Mouse (Mus musculus): Measurements from ENCODE around the gene Gnai2. TPM values are rescaled to one million over a fixed set of nuclear protein-coding genes. Genes with fewer than 3 reads are reported as not detected.

Gnai2 gene
- 100 to 1,000 TPM; 307 to 340 TPM for total RNA-seq (2021)
- long read RNA-seq, experiment 1, transcript Gnai2-201 (9 exons, 2,215 nt), result major isoform, 180 of 262 reads
- long read RNA-seq, experiment 1, transcript Gnai2-206 (2 exons, 595 nt), result minor isoform, 23 of 262 reads
- long read RNA-seq, experiment 1, transcript Gnai2-202 (9 exons, 1,777 nt), result minor isoform, 20 of 262 reads
- long read RNA-seq, experiment 1, partial matches to known transcripts, result 33 of 262 reads
- long read RNA-seq, experiment 1, other reads (novel, unspliced or antisense), result 6 of 262 reads
- long read RNA-seq, experiment 2, transcript Gnai2-206 (2 exons, 595 nt), result minor isoform, 10 of 348 reads
- long read RNA-seq, experiment 2, transcript Gnai2-202 (9 exons, 1,777 nt), result minor isoform, 43 of 348 reads
- long read RNA-seq, experiment 2, transcript Gnai2-201 (9 exons, 2,215 nt), result major isoform, 259 of 348 reads
- long read RNA-seq, experiment 2, partial matches to known transcripts, result 32 of 348 reads
- long read RNA-seq, experiment 2, other reads (novel, unspliced or antisense), result 4 of 348 reads

DNA sequence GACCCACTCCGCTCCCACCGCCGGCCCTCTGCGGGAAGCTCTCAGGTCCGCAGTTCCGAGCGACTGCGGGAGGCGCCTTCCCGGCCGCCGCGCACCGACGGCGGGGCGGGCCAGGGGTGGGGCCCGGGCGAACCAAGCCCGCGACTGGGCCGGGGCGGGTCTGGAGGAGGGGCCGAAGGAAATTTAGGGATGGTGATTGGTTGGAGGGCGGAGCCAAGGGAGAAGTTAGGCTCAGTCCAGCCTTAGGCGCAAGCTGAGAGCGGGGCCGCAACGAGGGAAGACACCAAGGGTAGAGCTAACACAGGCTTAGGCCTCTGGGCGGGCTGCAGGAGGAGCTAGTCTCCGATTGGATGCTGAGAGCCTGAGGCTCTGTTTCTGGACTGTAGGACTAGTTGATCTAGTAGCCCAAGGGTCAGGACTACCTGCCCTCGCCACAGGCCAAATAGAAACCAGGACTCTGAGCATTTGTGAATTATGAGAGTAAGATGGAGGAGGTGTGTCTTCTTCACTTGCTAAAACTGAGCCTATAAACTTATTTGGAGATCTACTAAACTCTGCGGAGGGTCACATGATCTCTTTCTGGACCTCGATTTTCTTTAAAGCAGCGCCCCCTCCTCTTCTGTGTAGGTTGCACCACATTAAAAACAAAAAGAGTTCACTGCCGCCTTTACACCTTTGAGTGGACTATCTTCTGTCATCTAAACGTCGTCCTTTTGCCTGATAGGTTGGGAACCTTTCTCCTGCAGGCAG is at the start of gene Gnai2:
Gene Gnai2 (minus strand): TSS at position 89 of the 750 bp plus-strand sequence.
- peak; percentile 92 to 96 for DNase-seq (ENCODE audit: low spot score in 2 of 2)

DNA sequence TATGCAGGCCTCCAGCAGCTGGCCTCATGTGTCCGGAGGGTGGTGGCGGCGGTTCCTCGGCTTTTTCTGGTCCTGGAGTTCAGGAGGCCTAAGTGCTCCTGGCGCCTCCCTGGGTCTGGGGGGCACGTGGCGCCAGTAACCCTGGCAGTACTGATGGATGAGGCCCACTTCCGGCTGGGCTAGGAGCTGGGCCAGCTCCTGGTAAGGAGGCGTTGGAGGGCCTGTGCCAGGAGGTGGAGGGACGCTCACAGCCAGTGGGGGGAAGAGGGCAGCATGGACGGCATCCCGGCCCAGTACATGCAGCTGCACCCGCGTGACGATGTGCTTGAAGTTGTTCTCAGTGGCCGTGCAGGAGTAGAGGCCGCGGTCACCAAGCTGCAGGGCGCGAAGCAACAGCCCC is 47.2 kb upstream of the Gnai2 start:
- DNase-seq (ENCODE audit: low spot score in 2 of 2), result no peak

GRCm38 (mm10) chr9:107679501-107679900 is 44.3 kb upstream of the Gnai2 start, which contains the start of gene Gnat1:
Gene Gnat1, minus strand, starts transcription at chr9:107679712.
- no peak for DNase-seq (ENCODE audit: low spot score in 2 of 2)

DNA sequence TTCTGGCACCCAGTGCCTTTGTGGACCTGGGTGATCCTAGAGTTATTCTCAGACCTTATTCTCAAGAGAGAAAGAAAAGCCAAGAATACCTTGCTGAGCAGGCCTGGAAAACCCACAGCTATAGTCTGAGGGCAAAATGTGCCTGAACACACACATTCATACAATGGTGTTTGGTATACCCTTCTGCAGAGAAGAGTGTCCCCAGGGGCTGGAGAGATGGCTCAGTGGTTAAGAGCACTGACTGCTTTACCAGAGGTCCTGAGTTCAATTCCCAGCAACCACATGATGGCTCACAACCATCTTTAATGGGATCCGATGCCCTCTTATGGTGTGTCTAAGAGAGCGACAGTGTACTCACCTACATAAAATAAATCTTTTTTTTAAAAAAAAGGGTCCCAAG is 43.7 kb upstream of the Gnai2 start:
- DNase-seq (ENCODE audit: low spot score in 2 of 2), result no peak

GRCm38 (mm10) chr9:107677819-107678526 is 42.8 kb upstream of the Gnai2 start:
- peak in 1 of 2 experiments; percentile 74 for DNase-seq (ENCODE audit: low spot score in 2 of 2)

GRCm38 (mm10) chr9:107677091-107677784 is 42.1 kb upstream of the Gnai2 start:
- no peak for DNase-seq (ENCODE audit: low spot score in 2 of 2)

DNA sequence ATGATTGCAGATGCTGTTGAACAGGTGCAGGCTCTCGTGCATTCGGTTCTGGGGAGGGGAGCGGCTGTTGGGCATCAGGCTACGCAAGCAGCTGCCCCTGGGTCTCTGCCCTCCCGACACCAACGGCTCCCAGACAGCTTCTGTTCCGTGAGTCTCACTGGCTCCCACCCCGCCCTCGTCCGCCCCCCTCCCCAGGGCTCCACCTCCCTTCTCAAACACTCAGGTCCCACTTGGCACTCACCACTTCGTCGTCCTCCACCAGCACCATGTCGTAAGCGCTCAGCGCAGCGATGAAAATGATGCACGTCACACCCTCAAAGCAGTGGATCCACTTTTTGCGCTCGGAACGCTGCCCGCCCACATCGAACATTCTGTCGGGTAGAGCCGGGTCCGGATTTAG is 41.1 kb upstream of the Gnai2 start:
- no peak for DNase-seq (ENCODE audit: low spot score in 2 of 2)

GRCm38 (mm10) chr9:107675671-107676301 is 40.6 kb upstream of the Gnai2 start:
- DNase-seq (ENCODE audit: low spot score in 2 of 2), result peak; percentile 69 to 79

DNA sequence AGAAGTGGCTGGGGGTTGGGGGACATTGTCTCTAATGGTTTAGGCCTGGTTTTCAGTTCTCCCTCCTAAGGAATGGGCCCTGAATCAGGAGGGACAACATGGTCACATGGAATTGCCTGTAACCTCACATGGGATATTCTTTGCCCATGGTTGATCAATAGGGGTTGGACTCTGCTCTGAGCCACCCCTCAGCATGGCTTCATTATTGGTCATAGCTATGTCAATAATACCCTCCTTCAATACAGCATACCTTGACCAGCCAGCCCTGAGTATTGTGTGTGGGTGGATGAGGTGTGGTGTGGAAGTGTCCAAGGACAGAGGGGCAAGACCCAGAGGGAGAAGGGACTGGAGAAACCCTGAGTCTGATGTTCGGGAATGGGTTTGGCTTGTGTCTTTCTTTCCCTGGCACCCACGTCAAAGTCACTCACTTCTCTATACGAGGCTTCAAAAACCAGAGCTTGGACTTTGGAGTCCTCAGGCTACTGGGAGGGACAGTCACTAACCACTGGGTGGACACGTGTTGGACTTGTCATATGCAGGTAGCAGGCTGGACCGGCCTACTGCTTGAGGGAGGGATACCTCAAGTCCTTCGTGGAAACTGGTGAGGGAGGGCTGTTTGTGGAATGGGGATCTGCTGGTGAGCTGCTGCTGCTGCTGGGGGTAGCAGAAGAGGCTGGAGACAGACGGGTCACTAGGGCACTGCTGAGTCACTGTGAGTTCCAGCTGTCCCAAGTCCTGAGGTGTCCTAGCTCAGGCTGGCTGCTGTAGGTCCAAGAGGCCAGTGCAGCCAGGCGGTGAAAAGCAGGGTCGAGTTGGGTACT is 39.7 kb upstream of the Gnai2 start:
- no peak for DNase-seq (ENCODE audit: low spot score in 2 of 2)

GRCm38 (mm10) chr9:107670259-107670658 is 35.1 kb upstream of the Gnai2 start:
- DNase-seq (ENCODE audit: low spot score in 2 of 2), result no peak

DNA sequence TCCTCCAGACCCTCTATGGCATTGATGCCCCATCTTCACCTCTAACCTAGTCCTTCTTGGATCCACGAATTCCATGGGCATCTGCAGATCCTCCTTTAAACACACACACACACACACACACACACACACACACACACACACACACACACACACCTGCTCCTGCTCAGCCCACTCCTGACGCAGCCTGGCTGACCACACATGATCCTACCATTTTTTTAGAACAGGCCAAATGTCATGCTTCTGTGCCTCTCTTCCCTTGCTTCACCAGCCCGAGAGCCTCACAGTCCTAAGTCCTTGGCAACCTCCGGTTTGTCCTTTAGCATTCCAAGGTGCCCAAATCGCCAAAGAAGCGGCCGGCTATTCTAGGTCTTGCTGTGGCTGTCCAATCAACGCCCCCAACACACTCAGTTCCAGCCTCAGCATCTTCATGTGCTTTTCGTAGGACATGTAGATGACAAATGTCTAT is 34.3 kb upstream of the Gnai2 start, which contains the start of gene Slc38a3:
Gene Slc38a3 (minus strand): TSS at position 51 of the 466 bp plus-strand sequence.
- no peak for DNase-seq (ENCODE audit: low spot score in 2 of 2)

DNA sequence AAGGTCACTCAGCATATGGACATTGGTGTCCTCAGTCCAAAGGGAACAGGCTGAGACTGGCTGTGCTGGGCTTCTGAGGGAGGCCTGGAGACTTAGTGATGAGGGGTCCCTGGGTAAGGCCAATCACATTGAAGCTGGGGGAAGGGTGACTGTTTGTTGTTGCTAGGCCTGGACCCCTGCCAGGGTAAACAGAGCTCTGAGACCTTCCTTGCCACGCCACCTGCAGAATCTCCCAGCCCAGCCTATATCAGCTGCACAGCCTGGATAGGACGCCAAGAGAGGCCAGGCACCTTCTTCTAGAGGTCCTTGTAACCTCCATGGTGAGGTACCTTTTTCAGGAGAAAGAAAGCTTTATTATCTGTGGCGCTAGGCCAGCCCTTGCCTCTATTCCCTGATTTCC is 33.7 kb upstream of the Gnai2 start:
- DNase-seq (ENCODE audit: low spot score in 2 of 2), result no peak

DNA sequence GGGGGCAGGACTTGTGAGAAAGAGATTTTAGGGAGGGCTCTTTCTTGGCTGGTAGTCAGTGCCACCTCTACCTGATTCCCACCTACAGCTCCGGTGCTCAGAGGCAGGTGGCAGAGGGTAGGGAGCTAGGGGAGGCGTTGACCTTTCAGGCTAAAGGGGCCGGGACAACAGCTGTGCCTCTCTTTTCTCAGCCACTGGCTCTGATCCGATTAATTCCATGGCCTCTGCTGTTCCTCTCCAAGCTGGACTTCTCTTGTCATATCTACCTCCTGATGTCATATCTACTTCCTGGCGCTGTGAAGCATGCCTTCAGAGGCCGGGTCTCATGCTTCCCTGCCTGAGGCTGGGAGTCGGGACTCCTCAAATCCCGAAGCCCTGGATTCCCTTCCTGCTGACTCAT is 32.8 kb upstream of the Gnai2 start:
- no peak for DNase-seq (ENCODE audit: low spot score in 2 of 2)

DNA sequence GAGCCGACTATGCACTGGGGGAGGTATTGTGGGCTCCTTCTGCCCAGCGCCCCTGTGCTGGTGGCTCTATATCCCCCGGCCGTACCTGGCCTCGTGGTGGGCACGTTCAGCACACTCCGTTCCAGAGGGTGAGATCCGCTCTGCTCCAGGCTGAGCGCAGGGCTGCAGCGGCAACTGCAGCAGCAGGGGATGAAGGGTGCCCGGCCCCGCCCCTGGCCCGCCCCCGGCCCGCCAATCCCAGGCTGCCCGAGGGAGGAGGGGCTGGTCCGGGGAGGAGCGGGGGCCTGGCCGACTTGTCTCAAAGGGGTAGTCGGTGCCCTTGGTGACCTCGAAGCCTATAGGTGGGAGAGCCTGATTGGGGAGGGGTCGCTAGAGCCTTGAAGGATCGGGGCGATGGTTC is 32.1 kb upstream of the Gnai2 start:
- peak; percentile 57 to 61 for DNase-seq (ENCODE audit: low spot score in 2 of 2)

DNA sequence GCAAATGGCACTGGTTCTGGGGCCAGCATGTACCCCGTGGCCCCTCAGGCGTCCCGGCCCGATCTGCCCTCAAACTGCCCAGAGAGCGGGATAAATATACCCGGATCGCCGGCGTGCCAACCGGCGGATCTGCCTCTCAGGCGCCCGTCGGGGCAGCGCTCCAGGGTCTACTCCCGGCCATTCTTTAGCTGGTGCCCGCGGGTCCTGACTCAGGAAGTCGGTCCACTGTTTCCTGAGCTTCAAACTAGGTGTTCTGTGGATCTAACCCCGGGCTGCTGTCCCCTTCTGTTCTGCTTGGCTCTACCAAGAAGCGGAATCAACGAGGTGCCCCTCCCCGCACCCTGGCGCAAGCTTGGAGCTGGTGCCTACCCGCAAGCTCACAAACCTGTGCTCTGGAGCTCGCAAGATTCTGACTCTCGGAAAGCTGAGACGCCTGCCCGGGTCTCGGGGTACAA is 31.6 kb upstream of the Gnai2 start:
- DNase-seq (ENCODE audit: low spot score in 2 of 2), result no peak

DNA sequence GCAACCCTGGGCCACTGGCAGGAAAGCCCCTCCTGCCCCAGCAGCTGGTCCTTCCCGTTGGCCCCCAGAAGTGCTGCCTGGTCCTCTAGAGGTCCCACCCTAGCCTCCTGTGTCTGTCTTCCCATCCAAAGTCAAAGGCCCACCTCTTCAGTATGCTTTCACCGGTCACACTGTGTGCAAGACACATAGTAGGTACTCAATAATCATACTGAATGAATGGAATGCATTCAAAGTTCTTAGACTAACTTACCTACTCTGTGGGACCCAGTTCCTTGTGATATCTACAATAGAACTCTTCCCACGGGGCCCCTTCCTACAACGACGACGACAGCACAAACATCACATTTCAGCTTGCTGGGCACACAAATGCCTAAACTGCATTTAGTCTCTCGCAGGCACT is 30.1 kb upstream of the Gnai2 start:
- no peak for DNase-seq (ENCODE audit: low spot score in 2 of 2)

GRCm38 (mm10) chr9:107663525-107663924 is 28.4 kb upstream of the Gnai2 start:
- DNase-seq (ENCODE audit: low spot score in 2 of 2), result no peak

DNA sequence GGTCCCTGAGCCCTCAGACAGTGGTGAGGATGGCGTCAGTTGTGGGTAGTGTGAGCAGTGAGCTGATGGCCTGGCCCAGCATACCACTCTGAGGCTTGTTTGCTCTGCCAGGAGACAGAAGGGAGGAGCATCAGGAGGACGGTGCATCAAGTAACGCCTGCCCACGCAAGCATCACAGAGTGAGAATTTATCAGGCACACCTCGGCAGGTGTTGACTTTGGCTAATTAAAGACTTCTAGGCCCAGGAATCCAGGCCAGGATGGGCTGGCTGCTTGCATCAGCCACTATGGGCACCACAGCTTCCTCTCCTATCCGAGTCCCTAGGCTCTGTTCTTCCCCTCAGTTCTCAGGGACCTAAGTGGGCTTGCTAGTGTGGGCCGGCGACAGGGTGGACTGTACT is 27.2 kb upstream of the Gnai2 start:
- no peak for DNase-seq (ENCODE audit: low spot score in 2 of 2)

DNA sequence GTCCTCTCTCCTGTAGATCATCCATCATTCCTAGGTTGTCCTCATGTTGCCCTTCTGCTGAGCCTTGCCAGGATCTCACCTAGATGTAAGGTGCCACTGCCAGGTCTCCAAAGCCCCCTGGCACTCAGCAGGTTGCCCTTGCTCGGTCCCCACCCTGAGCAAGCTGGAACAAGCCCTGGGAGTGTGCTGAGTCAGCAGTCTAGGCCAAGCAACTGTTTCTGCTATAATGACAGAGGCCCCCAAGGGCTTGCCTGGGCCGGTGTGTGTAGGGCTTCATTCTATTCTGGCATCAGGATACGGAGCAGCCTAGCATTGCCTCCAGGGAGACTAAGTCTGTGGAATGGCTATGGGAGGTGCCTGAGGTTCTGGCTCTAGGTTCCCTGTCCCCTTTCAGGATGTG is 25.6 kb upstream of the Gnai2 start:
- DNase-seq (ENCODE audit: low spot score in 2 of 2), result no peak
